Mouse (Mus musculus): ENCODE data around the gene Xrn2. TPM values are rescaled to one million over a fixed set of nuclear protein-coding genes. Genes with fewer than 3 reads are reported as not detected.

The Xrn2 gene
- total RNA-seq (2014; rRNA removed) (94.6 and 95.8 TPM in 2 replicates), polyA plus RNA-seq (2015; fragmentation: Nextera tagmentation; extraction: Ambion mirVana) (67.8 and 78.9 TPM in 2 replicates)

- Histone ChIP-seq H3K4me1 (ENCODE audit: insufficient read depth) (peaks cover 7% of the 10 kb centered on the region), H3K27ac (ENCODE audit: low read depth, low read length) (peak within 1 kb of the TSS; percentile 96), H3K36me3 (ENCODE audit: insufficient read depth) (no peaks in the 10 kb centered on the region), H3K4me2 (ENCODE audit: low read depth) (peak within 1 kb of the TSS; percentile 61), H3K9me3 (ENCODE audit: low read length) (no peaks in the 10 kb centered on the region), H3K4me3 (ENCODE audit: low read depth, low read length) (peak within 1 kb of the TSS; percentile 79), H3K9ac (peak within 1 kb of the TSS; percentile 86), H3K27me3 (ENCODE audit: insufficient read depth, low read length) (no peaks in the 10 kb centered on the region)
- peak; percentile 1; the same call in 1 of the 2 replicates for TF ChIP-seq CTCF (IDR thresholded peaks at IDR 0.05; ENCODE audit: low read depth)
- DNase-seq (peak; percentile 97), ATAC-seq (peak; percentile 97)
- WGBS, result under 1% methylated on average over 37 of the region's 37 CpGs
These were observed at the start of gene Xrn2 for GRCm38 (mm10) chr2:147012623-147013184. Gene Xrn2 (plus strand): TSS chr2:147012996.

DNA sequence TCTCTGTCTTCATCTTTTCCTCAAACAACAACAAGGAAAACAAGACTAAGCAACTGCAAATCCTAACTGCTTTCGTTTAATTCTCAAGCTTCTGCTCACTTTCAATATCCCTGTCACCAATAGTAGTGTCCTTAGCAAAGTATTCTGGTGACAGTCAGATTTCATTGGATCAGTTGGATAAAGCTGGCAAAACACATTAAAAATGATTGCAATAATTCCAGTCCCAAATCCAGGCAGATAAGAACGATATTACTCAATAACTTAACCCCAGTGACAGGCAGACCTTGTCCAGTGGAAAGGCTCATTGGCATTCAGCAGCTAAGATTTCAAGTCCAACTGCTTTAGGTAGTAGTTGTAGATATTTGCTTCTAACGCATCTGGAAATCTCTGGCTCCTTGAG is 37.8 kb upstream of the Xrn2 start:
- no peak overlapping the region for H3K4me2 ChIP-seq (ENCODE audit: low read depth)
- no peaks in the 10 kb centered on the region for H3K9me3 ChIP-seq (ENCODE audit: low read length)
- no peaks in the 10 kb centered on the region for H3K4me1 ChIP-seq (ENCODE audit: insufficient read depth)
- H3K36me3 ChIP-seq (ENCODE audit: insufficient read depth), result 0 out of 2 replicates have a peak, but pooled peaks cover 3% of the 10 kb centered on the region
- DNase-seq, result no peak
- TF ChIP-seq CTCF (IDR thresholded peaks at IDR 0.05; ENCODE audit: low read depth), result no peak
- no peak overlapping the region for H3K9ac ChIP-seq
- no peak for ATAC-seq
- no peak overlapping the region for H3K4me3 ChIP-seq (ENCODE audit: low read depth, low read length)
- no peak overlapping the region for H3K27ac ChIP-seq (ENCODE audit: low read depth, low read length)
- H3K27me3 ChIP-seq (ENCODE audit: insufficient read depth, low read length), result no peaks in the 10 kb centered on the region
- WGBS, result 82% methylated on average over 3 of the region's 3 CpGs

GRCm38 (mm10) chr2:146975453-146976028 is 37.3 kb upstream of the Xrn2 start:
- no peak for ATAC-seq
- Histone ChIP-seq H3K9me3 (ENCODE audit: low read length) (no peaks in the 10 kb centered on the region), H3K9ac (no peak overlapping the region), H3K27me3 (ENCODE audit: insufficient read depth, low read length) (no peaks in the 10 kb centered on the region), H3K4me2 (ENCODE audit: low read depth) (no peak overlapping the region), H3K36me3 (ENCODE audit: insufficient read depth) (no peaks in the 10 kb centered on the region), H3K4me1 (ENCODE audit: insufficient read depth) (no peaks in the 10 kb centered on the region), H3K27ac (ENCODE audit: low read depth, low read length) (no peak overlapping the region), H3K4me3 (ENCODE audit: low read depth, low read length) (no peak overlapping the region)
- no peak for DNase-seq
- TF ChIP-seq CTCF (IDR thresholded peaks at IDR 0.05; ENCODE audit: low read depth), result no peak
- 64% methylated on average over 3 of the region's 3 CpGs for WGBS

DNA sequence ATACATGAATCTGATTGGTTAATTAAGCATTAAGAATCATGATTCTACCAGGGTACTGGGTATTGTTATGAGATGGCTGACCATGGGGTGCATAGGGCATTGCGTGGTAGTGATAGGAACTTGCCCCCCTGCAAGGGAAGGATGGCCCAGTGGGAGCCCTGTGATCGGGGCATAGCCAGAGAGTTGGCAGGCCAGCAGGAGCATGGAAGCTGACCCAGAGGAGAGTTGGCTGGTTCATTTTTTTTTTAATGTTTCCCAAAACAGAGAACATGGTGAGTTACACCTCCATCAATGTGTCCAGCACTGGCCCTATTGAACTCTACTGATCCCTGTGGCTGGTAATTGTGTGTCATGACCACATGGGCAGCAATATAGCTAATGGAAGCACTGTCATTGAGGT is 30.0 kb upstream of the Xrn2 start:
- Histone ChIP-seq H3K36me3 (ENCODE audit: insufficient read depth) (no peaks in the 10 kb centered on the region), H3K27me3 (ENCODE audit: insufficient read depth, low read length) (no peaks in the 10 kb centered on the region), H3K9ac (no peak overlapping the region), H3K27ac (ENCODE audit: low read depth, low read length) (no peak overlapping the region), H3K9me3 (ENCODE audit: low read length) (no peaks in the 10 kb centered on the region), H3K4me3 (ENCODE audit: low read depth, low read length) (no peak overlapping the region), H3K4me2 (ENCODE audit: low read depth) (no peak overlapping the region), H3K4me1 (ENCODE audit: insufficient read depth) (no peaks in the 10 kb centered on the region)
- TF ChIP-seq CTCF (IDR thresholded peaks at IDR 0.05; ENCODE audit: low read depth), result no peak
- 95% methylated on average over 2 of the region's 2 CpGs for WGBS
- ATAC-seq (no peak), DNase-seq (no peak)

DNA sequence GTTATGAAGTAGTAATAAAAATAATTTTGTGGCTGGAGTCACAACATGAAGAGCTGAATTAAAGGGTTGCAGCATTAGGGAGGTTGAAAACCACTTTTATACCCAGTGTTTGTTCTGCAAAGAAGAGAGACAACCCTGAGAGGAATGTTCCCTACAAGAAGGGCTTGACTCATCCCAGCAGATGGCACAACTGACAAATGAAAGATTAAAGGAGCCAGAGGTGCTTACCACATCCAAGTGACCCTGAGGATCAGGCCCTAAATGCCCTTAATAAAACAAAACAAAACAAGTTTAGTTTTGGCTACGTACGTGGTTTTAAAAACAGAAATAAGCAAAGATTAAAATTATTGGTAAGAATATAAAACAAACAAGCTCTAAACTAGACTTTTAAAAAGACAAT is 28.0 kb upstream of the Xrn2 start:
- no peaks in the 10 kb centered on the region for H3K36me3 ChIP-seq (ENCODE audit: insufficient read depth)
- DNase-seq (no peak), ATAC-seq (no peak)
- H3K27me3 ChIP-seq (ENCODE audit: insufficient read depth, low read length), result no peaks in the 10 kb centered on the region
- TF ChIP-seq CTCF (IDR thresholded peaks at IDR 0.05; ENCODE audit: low read depth), result no peak
- H3K4me2 ChIP-seq (ENCODE audit: low read depth), result no peak overlapping the region
- 92% methylated on average over 2 of the region's 2 CpGs for WGBS
- H3K9ac ChIP-seq, result no peak overlapping the region
- H3K4me3 ChIP-seq (ENCODE audit: low read depth, low read length), result no peak overlapping the region
- H3K4me1 ChIP-seq (ENCODE audit: insufficient read depth), result no peaks in the 10 kb centered on the region
- no peak overlapping the region for H3K27ac ChIP-seq (ENCODE audit: low read depth, low read length)
- no peaks in the 10 kb centered on the region for H3K9me3 ChIP-seq (ENCODE audit: low read length)

- ATAC-seq, result no peak
These were observed 27.0 kb upstream of the Xrn2 start for GRCm38 (mm10) chr2:146985807-146986206.

GRCm38 (mm10) chr2:146986429-146986828 is 26.4 kb upstream of the Xrn2 start:
- Histone ChIP-seq H3K4me2 (ENCODE audit: low read depth) (no peak overlapping the region), H3K36me3 (ENCODE audit: insufficient read depth) (no peaks in the 10 kb centered on the region), H3K4me1 (ENCODE audit: insufficient read depth) (no peaks in the 10 kb centered on the region), H3K27ac (ENCODE audit: low read depth, low read length) (no peak overlapping the region), H3K27me3 (ENCODE audit: insufficient read depth, low read length) (no peaks in the 10 kb centered on the region), H3K9ac (no peak overlapping the region), H3K4me3 (ENCODE audit: low read depth, low read length) (no peak overlapping the region), H3K9me3 (ENCODE audit: low read length) (no peaks in the 10 kb centered on the region)
- DNase-seq (no peak), ATAC-seq (no peak)
- TF ChIP-seq CTCF (IDR thresholded peaks at IDR 0.05; ENCODE audit: low read depth), result no peak

More at GRCm38 (mm10) chr2:146985807-146986206, 27.0 kb upstream of the Xrn2 start:
- Histone ChIP-seq H3K9ac (no peak overlapping the region), H3K27me3 (ENCODE audit: insufficient read depth, low read length) (no peaks in the 10 kb centered on the region), H3K4me1 (ENCODE audit: insufficient read depth) (no peaks in the 10 kb centered on the region), H3K4me2 (ENCODE audit: low read depth) (no peak overlapping the region), H3K27ac (ENCODE audit: low read depth, low read length) (no peak overlapping the region), H3K36me3 (ENCODE audit: insufficient read depth) (no peaks in the 10 kb centered on the region), H3K9me3 (ENCODE audit: low read length) (no peaks in the 10 kb centered on the region), H3K4me3 (ENCODE audit: low read depth, low read length) (no peak overlapping the region)
- TF ChIP-seq CTCF (IDR thresholded peaks at IDR 0.05; ENCODE audit: low read depth), result no peak
- no peak for DNase-seq
- 93% methylated on average over 1 of the region's 1 CpGs for WGBS
